Mouse (Mus musculus) MEL (cell line): ENCODE measurements around the gene Mbnl1. TPM values are rescaled to one million over a fixed set of nuclear protein-coding genes. Genes with fewer than 3 reads are reported as not detected.

Experiments
- DNase-seq: peaks from one replicate; pipeline ENCODE4 v3.0.0; 2011; ENCODE audit warnings: low read depth, low spot score
- H3K27ac ChIP-seq: 2 replicates; pipeline ENCODE4 v1.5.1; 2012; ENCODE audit warnings: low read depth, mild to moderate bottlenecking, control low read depth, low read length, moderate library complexity; ENCODE audit not compliant: control insufficient read depth
- H3K27me3 ChIP-seq, 2 experiments: fragments of 150-350 bp in 1 of 2; sonication (generic) in 1 of 2; 2 replicates each; pipeline ENCODE4 v1.6.1; 2012; ENCODE audit warnings: low read length in 2 of 2, mild to moderate bottlenecking in 2 of 2, improper control_type of control experiment in 1 of 2, moderate library complexity in 1 of 2; ENCODE audit not compliant: insufficient read depth in 2 of 2, control insufficient read depth in 1 of 2
- H3K36me3 ChIP-seq, 2 experiments: 2 replicates each; pipeline ENCODE4 v1.6.1; 2012 to 2014; ENCODE audit warnings: low read length in 2 of 2, improper control_type of control experiment in 1 of 2, inconsistent platforms in 1 of 2, mild to moderate bottlenecking in 1 of 2; ENCODE audit not compliant: insufficient read depth in 2 of 2, control insufficient read depth in 1 of 2
- H3K4me1 ChIP-seq, 2 experiments: fragments of 150-350 bp in 1 of 2; sonication (generic) in 1 of 2; 2 replicates each; pipeline ENCODE4 v1.6.1; 2012; ENCODE audit warnings: low read length in 2 of 2, improper control_type of control experiment in 1 of 2, mild to moderate bottlenecking in 1 of 2; ENCODE audit not compliant: insufficient read depth in 2 of 2, control insufficient read depth in 1 of 2
- H3K4me3 ChIP-seq, 2 experiments: fragments of 150-350 bp in 1 of 2; sonication (generic) in 1 of 2; 2 replicates each; pipeline ENCODE4 v1.5.1; 2012; ENCODE audit warnings: low read depth in 2 of 2, low read length in 2 of 2, mild to moderate bottlenecking in 2 of 2, moderate library complexity in 2 of 2, control low read depth in 1 of 2, improper control_type of control experiment in 1 of 2; ENCODE audit not compliant: control insufficient read depth in 1 of 2, insufficient read depth in 1 of 2
- H3K79me2 ChIP-seq: 2 replicates; pipeline ENCODE4 v1.6.1; 2012; ENCODE audit warnings: mild to moderate bottlenecking, low read length, moderate library complexity; ENCODE audit not compliant: control insufficient read depth, poor library complexity, insufficient read depth
- H3K9ac ChIP-seq: 2 replicates; pipeline ENCODE4 v1.6.1; 2012; ENCODE audit warnings: low read depth, mild to moderate bottlenecking, control low read depth, low read length, moderate library complexity; ENCODE audit not compliant: control insufficient read depth, poor library complexity, severe bottlenecking
- H3K9me3 ChIP-seq: fragments of 150-350 bp; sonication (generic); replicated peaks from 2 replicates; pipeline ENCODE4 v1.6.1; 2012; ENCODE audit warnings: mild to moderate bottlenecking, low read length, improper control_type of control experiment, moderate library complexity; ENCODE audit not compliant: insufficient read depth
- BHLHE40 ChIP-seq: IDR thresholded peaks from 2 replicates; pipeline ENCODE4 v1.6.1; 2012; ENCODE audit warnings: low read depth, mild to moderate bottlenecking, inconsistent platforms, low read length, improper control_type of control experiment, borderline replicate concordance
- CHD1 ChIP-seq: IDR thresholded peaks from 2 replicates; pipeline ENCODE4 v1.6.1; 2012; ENCODE audit warnings: low read depth, mild to moderate bottlenecking, inconsistent platforms, low read length, improper control_type of control experiment
- CHD2 ChIP-seq: IDR thresholded peaks from 2 replicates; pipeline ENCODE4 v1.6.1; 2011; ENCODE audit warnings: low read length, improper control_type of control experiment
- EP300 ChIP-seq, 2 experiments: IDR thresholded peaks; 2 replicates each; pipeline ENCODE4 v1.6.1; 2011; ENCODE audit warnings: improper control_type of control experiment in 2 of 2, low read length in 2 of 2, low read depth in 1 of 2, mild to moderate bottlenecking in 1 of 2
- ETS1 ChIP-seq: IDR thresholded peaks from 2 replicates; pipeline ENCODE4 v1.6.1; 2012; ENCODE audit warnings: low read depth, mild to moderate bottlenecking, inconsistent platforms, low read length, improper control_type of control experiment, moderate library complexity
- GABPA ChIP-seq: IDR thresholded peaks from 2 replicates; pipeline ENCODE4 v1.6.1; 2012; ENCODE audit warnings: low read depth, mild to moderate bottlenecking, inconsistent platforms, low read length, improper control_type of control experiment, moderate library complexity
- GATA1 ChIP-seq: IDR thresholded peaks from 2 replicates; pipeline ENCODE4 v1.6.1; 2011; ENCODE audit warnings: low read depth, low read length, improper control_type of control experiment
- KAT2A ChIP-seq: conservative IDR thresholded peaks from 2 replicates; pipeline ENCODE4 v1.6.1; 2012; ENCODE audit warnings: low read depth, low read length, improper control_type of control experiment, inconsistent platforms
- MAX ChIP-seq: IDR thresholded peaks from 2 replicates; pipeline ENCODE4 v1.6.1; 2011; ENCODE audit warnings: low read length, improper control_type of control experiment
- MEF2A ChIP-seq: IDR thresholded peaks from 2 replicates; pipeline ENCODE4 v1.6.1; 2014; ENCODE audit warnings: low read depth, mild to moderate bottlenecking, inconsistent platforms, low read length, improper control_type of control experiment; ENCODE audit not compliant: poor library complexity, insufficient replicate concordance, severe bottlenecking; ENCODE audit errors: extremely low read depth
- MXI1 ChIP-seq: IDR thresholded peaks from 2 replicates; pipeline ENCODE4 v1.6.1; 2011; ENCODE audit warnings: mild to moderate bottlenecking, low read depth, low read length, improper control_type of control experiment
- MYB ChIP-seq: IDR thresholded peaks from 2 replicates; pipeline ENCODE4 v1.6.1; 2011; ENCODE audit warnings: mild to moderate bottlenecking, low read depth, low read length, improper control_type of control experiment
- NRF1 ChIP-seq: IDR thresholded peaks from 2 replicates; pipeline ENCODE4 v1.6.1; 2014; ENCODE audit warnings: low read depth, mild to moderate bottlenecking, inconsistent platforms, low read length, improper control_type of control experiment, moderate library complexity; ENCODE audit not compliant: poor library complexity, insufficient read depth, severe bottlenecking
- POLR2AphosphoS2 ChIP-seq: IDR thresholded peaks from 2 replicates; pipeline ENCODE4 v1.6.1; 2011; ENCODE audit warnings: low read length, improper control_type of control experiment
- POLR2AphosphoS5 ChIP-seq: IDR thresholded peaks from 2 replicates; pipeline ENCODE4 v1.6.1; 2012; ENCODE audit warnings: low read depth, borderline replicate concordance, mild to moderate bottlenecking, inconsistent platforms, low read length, moderate library complexity, mixed read lengths
- RAD21 ChIP-seq: IDR thresholded peaks from 2 replicates; pipeline ENCODE4 v1.6.1; 2011; ENCODE audit warnings: mild to moderate bottlenecking, low read depth, low read length, improper control_type of control experiment
- RCOR1 ChIP-seq: IDR thresholded peaks from 2 replicates; pipeline ENCODE4 v1.6.1; 2012; ENCODE audit warnings: low read depth, mild to moderate bottlenecking, inconsistent platforms, low read length, improper control_type of control experiment
- SMC3 ChIP-seq: IDR thresholded peaks from 2 replicates; pipeline ENCODE4 v1.6.1; 2011; ENCODE audit warnings: low read depth, low read length, improper control_type of control experiment
- TBP ChIP-seq: IDR thresholded peaks from 2 replicates; pipeline ENCODE4 v1.8.0; 2011; ENCODE audit warnings: low read depth, low read length, improper control_type of control experiment
- TCF12 ChIP-seq: IDR thresholded peaks from 2 replicates; pipeline ENCODE4 v1.6.1; 2014; ENCODE audit warnings: low read depth, mild to moderate bottlenecking, inconsistent platforms, low read length, improper control_type of control experiment, moderate library complexity
- USF1 ChIP-seq: IDR thresholded peaks from 2 replicates; pipeline ENCODE4 v1.6.1; 2014; ENCODE audit warnings: low read depth, mild to moderate bottlenecking, inconsistent platforms, low read length, improper control_type of control experiment, moderate library complexity
- USF2 ChIP-seq, 2 experiments: IDR thresholded peaks; 2 replicates each; pipeline ENCODE4 v1.6.1; 2011 to 2012; ENCODE audit warnings: improper control_type of control experiment in 2 of 2, low read length in 2 of 2, borderline replicate concordance in 1 of 2, inconsistent platforms in 1 of 2, low read depth in 1 of 2, mild to moderate bottlenecking in 1 of 2; ENCODE audit not compliant: insufficient read depth in 1 of 2
- ZKSCAN1 ChIP-seq: IDR thresholded peaks from 2 replicates; pipeline ENCODE4 v1.6.1; 2012; ENCODE audit warnings: low read depth, mild to moderate bottlenecking, inconsistent platforms, low read length, improper control_type of control experiment, moderate library complexity
- polyA plus RNA-seq, 2 experiments: library from polyadenylated mRNA; stranded (reverse) in 1 of 2; unstranded in 1 of 2; fragments of >175 nt in 1 of 2; fragments of >200 nt in 1 of 2; gene quantifications; 2 replicates each; pipeline versions ENCODE4 v1.2.1 to v1.2.4; 2012; ENCODE audit warnings: low replicate concordance in 2 of 2, low read depth in 1 of 2; ENCODE audit not compliant: insufficient read length in 2 of 2, insufficient read depth in 1 of 2, missing spikeins in 1 of 2
- total RNA-seq: library from RNA; depleted of rRNA; stranded (reverse); fragments of 300-350 nt; gene quantifications from 2 replicates; pipeline ENCODE4 v1.2.3, GENCODE M21; 2012

The Mbnl1 gene
- total and polyA plus RNA-seq, 3 experiments = 250 to 371 (median 341) TPM

DNA sequence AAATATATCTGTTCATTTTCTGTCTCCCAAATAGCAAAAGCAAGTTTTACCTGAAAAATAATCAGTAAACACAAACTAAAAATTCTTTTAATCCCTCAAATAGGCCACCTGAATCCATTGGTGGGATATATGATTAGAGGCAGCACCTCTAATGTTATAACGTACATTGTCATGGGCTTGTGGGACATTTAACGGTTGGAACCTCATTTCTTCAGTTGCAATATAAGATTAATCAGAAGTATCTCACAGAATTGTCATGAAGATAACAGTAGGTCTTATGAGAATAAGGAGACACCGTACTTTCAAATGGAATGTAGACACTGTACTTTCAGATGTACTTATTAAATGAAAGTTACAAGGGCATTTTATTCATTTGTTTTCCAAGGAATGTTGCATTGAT is 112.1 kb downstream of the Mbnl1 start:
- no peak for DNase-seq
- TF ChIP-seq CHD1 (no peak), MEF2A (no peak), TCF12 (no peak), ZKSCAN1 (no peak), USF1 (no peak), KAT2A (no peak), MAX (no peak), MYB (peak; percentile 62), NRF1 (no peak), EP300 (IDR thresholded peaks at IDR 0.05; ENCODE audit: low read depth in 1 of 2, low read length in 2 of 2) (peak in 1 of 2 experiments; percentile 77; a peak in 1 of 4 replicates), CHD2 (no peak), POLR2AphosphoS2 (no peak)
- TF ChIP-seq, all 39 proteins: peak for 2
- Histone ChIP-seq H3K9me3 (no peaks in the 10 kb centered on the region), H3K79me2 (peaks cover 36% of the 10 kb centered on the region), H3K27ac (no peak overlapping the region), H3K27me3 (no peaks in the 10 kb centered on the region), H3K36me3 (peaks cover 5 to 29% of the 10 kb centered on the region in 2 experiments), H3K4me3 (no peak overlapping the region), H3K9ac (no peak overlapping the region), H3K4me1 (peaks cover 17 to 26% of the 10 kb centered on the region in 2 experiments)

DNA sequence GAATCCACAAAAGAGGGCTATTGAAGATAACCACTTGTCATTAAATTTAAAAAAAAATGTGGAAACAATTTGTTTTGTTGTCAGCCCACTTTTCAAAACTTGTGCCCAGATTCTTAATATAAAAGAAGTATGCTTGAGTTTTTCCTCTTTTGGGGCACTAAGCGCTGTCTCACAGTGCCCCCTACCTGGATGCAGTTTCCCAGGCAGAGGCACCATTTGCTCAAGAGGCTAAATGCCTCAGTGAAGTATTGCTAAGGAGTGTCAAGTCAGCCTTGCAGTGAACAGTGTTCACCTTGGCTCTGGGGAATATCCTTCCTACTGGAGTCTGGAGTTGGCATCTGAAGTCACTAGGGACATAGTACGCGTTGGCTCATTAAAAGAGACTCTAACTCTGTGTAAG is 113.4 kb downstream of the Mbnl1 start:
- no peaks in the 10 kb centered on the region for H3K9me3 ChIP-seq
- no peak overlapping the region for H3K27ac ChIP-seq
- no peaks in the 10 kb centered on the region for H3K27me3 ChIP-seq
- peaks cover 7 to 18% of the 10 kb centered on the region in 2 experiments for H3K4me1 ChIP-seq
- H3K9ac ChIP-seq = no peak overlapping the region
- TF ChIP-seq RCOR1 (no peak), RAD21 (peak; percentile 11)
- TF ChIP-seq, all 39 proteins: peak for 1
- peaks cover 5 to 26% of the 10 kb centered on the region in 2 experiments for H3K36me3 ChIP-seq
- peaks cover 35% of the 10 kb centered on the region for H3K79me2 ChIP-seq
- DNase-seq = no peak
- H3K4me3 ChIP-seq = no peak overlapping the region

DNA sequence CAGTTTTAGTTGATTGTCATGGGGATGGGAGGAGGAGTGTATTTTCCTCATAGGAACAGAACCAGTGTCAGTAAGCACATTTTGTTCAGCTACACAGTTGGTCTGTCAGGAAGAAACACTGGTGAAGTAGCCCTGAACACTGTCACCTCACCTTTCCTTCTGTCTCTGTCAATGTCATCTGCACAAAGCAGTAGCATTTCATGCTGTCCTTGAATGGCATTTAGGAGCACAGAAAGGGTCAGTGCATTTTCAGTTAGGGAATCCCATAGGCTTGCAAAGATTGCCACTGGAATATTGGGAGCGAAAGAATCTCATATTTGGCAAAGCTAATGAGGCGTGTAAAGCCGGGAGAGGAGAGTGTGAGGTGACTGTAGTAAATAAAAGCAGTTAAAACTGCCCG is 114.5 kb downstream of the Mbnl1 start:
- no peak overlapping the region for H3K27ac ChIP-seq
- no peak for TF ChIP-seq TBP
- no peak for TF ChIP-seq MXI1
- no peak for TF ChIP-seq ZKSCAN1
- TF ChIP-seq SMC3 = no peak
- no peak for TF ChIP-seq GABPA
- TF ChIP-seq ETS1 = no peak
- no peak for TF ChIP-seq BHLHE40
- TF ChIP-seq KAT2A = no peak
- TF ChIP-seq POLR2AphosphoS5 = no peak
- TF ChIP-seq RCOR1 = no peak
- TF ChIP-seq MEF2A = no peak
- TF ChIP-seq POLR2AphosphoS2 = no peak
- no peak for TF ChIP-seq USF2 (IDR thresholded peaks at IDR 0.05; ENCODE audit: borderline replicate concordance in 1 of 2, insufficient read depth in 1 of 2, low read depth in 1 of 2, low read length in 2 of 2)
- TF ChIP-seq GATA1 = no peak
- no peaks in the 10 kb centered on the region for H3K27me3 ChIP-seq
- H3K4me1 ChIP-seq = peaks cover 7 to 17% of the 10 kb centered on the region in 2 experiments
- no peak overlapping the region for H3K4me3 ChIP-seq
- H3K79me2 ChIP-seq = peaks cover 37% of the 10 kb centered on the region
- no peak for DNase-seq
- peaks cover 7 to 28% of the 10 kb centered on the region in 2 experiments for H3K36me3 ChIP-seq
- no peaks in the 10 kb centered on the region for H3K9me3 ChIP-seq
- no peak overlapping the region for H3K9ac ChIP-seq
